Mouse (Mus musculus) common myeloid progenitor, adult 5-6 weeks (primary cell): ENCODE data around the gene Tmem216. TPM values are rescaled to one million over a fixed set of nuclear protein-coding genes. Genes with fewer than 3 reads are reported as not detected.
A peak's percentile ranks its signal among the peaks of the same experiment; 100 is the strongest.
"Not testable (repeated sequence)": the region's sequence is repeated elsewhere in the genome, so short reads cannot be mapped to it uniquely, and the experiment has no call there.

Experiments
- ATAC-seq: replicated peaks from 2 replicates; pipeline ENCODE4 v1.8.0; 2016; ENCODE audit warnings: low read depth, mild to moderate bottlenecking, moderate TSS enrichment, inconsistent platforms; ENCODE audit not compliant: poor library complexity, severe bottlenecking
- total RNA-seq: library from RNA; stranded (forward); fragments of 200-1000, 187-1606 nt; gene quantifications from 2 replicates; pipeline ENCODE4 v1.2.3, GENCODE M21; 2017

The Tmem216 gene
- total RNA-seq, 1 experiment from 2014 or later = 17.3 TPM

- ATAC-seq = peak; percentile 95
These were observed 20.9 kb upstream of the Tmem216 start, which contains the start of the genes Cyb561a3 and Tmem138 for GRCm38 (mm10) chr19:10576690-10577561. Cyb561a3 (plus strand) TSS chr19:10577172. Tmem138 (minus strand) TSS chr19:10577362.

DNA sequence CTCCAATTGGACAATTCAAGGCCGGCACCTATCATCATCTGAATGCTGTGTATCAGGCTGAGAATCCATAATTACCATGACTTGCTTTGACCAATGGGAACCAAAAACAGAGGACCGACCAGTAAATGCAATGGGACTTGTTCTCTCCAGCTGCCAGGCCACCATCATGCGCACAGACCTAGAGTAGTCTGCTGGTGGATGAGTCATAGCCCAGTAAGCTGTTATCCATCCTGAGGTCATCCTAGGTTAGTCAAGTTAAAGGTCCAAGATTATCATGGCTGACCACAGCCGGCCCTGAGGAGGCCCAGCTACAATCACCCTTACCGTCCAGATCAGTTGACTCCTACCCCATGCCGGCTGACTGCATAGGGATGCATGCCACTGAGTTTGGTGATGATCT, 13.6 kb upstream of the Tmem216 start:
- ATAC-seq = no peak

DNA sequence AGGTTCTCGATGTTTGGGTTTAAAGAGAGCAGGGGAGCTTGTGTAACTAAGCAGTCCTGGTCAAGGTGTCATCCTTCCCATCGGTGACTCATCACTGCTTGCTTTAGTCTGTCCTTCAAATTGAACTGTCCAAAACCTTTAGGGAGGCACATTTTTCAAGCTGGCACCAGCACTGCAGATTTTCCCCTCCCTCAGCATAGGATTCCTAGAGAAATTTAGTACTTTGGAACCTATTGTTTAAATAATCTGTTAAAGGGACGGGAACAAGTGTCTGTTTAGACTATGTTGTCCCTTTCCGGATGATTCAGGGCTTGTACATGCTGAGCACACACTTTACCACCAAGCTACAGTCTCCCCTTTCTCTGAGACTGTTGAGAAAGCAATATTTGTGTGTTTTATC, 9.2 kb upstream of the Tmem216 start:
- ATAC-seq = no peak

DNA sequence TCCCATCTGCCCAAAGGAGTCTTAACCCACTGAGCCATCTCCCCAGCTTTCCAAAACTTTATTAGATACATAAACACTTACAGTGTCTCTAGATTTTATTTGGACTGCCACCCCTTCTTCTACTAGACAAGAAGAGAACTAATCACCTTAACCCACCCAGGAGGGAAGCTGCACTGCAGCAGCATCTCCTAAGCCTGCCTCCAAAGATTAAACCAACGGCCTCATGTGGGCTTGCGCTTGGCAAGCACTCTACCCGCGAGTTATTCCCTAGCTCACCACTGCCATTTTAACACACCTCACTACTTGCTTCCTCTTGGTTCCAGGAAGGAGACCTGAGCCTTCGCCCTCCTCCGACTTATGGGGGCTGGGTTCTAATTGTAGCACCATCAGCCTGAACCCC, 8.2 kb upstream of the Tmem216 start:
- ATAC-seq = no peak

- ATAC-seq = no peak
These were observed 6.3 kb upstream of the Tmem216 start for GRCm38 (mm10) chr19:10562351-10562750.

DNA sequence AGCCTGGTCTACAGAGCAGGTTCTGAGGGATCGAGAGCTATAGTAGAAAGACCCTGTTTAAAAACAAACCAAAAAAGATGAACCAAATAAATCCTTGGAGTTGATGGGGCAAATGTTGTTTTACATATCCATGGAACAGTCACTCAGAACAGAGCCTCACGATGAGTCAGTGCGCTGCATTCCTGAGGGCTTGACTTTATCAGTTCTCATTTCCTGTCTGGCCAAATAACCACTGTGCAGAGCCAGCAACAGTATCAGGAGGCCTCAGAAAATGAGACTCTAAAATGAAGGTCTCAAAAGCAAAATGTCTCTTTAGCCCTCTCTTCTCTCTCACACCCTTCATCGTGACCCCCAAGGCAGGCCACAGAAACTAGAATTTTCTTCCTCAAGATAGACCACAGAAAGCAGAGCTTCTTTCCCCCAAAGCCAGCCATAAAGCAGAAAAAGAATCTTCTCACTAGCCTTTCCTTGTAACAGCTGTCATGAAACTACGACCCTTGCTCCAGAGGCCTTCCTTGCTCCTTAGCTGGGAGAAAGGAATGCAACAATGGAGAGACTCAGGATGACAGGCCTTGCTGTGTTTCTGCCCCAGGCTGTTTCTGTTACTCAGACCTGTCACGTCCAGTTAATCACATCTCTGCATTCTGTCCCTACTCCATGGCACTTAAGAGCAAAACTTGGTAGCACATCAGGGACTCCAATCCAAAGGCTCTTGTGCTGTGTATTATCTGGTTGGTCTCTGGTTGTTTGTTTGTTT, 5.7 kb upstream of the Tmem216 start:
- peak; percentile 82 for ATAC-seq

DNA sequence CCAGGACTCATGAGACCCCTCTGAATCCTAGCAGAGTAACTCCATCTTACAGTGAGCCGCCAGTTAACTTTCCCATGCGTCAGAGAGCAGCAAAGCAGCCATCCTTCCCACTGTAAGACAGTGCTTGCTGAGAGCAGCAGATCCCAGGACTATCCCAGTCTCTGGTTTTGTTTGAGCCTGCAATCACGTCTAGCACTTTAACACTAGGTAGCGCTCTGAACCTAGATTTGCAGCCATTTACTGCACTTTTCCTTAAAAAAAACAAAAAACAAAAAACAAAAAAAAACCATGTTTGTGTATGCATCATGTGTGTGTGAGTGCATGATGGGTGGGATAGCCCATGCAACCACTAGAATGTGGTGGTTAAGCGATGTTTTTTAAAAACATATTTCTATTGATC, 4.1 kb upstream of the Tmem216 start:
- ATAC-seq = no peak

DNA sequence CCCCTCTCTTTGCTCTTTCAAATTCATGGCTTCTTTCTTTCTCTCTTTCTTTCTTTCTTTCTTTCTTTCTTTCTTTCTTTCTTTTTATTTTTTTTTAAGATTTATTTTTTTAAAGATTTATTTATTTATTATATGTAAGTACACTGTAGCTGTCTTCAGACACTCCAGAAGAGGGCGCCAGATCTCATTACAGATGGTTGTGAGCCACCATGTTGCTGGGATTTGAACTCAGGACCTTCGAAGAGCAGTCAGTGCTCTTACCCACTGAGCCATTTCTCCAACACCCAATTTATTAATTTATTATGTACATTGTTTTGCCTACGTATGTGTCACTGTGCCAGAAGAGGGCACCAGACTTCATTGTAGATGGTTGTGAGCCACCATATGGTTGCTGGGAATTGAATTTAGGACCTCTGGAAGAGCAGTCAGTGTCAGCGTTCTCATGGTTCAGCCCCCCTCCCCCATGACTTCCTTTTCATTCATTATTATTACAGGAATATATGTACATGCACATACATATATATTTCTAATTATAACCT, 1.9 kb upstream of the Tmem216 start:
- ATAC-seq = not testable (repeated sequence)

DNA sequence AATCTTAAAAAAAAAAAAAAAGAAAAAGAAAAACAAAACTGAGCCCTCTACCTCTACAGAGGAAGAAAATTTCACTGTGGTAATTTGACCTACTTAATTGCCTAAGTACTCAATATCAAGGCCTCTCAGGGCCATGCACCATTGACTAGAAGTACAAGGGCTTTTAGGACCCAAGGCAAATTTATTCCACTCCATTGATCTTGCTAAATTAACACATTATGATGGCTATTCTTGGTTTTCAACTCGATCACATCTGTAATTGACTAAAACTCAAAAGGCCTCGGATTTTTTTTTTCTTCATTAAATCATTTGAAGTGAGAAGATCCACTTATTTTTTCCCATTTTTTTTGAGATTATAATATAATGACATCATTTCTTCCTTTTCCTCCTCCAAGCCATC, 1.4 kb upstream of the Tmem216 start:
- ATAC-seq = no peak

DNA sequence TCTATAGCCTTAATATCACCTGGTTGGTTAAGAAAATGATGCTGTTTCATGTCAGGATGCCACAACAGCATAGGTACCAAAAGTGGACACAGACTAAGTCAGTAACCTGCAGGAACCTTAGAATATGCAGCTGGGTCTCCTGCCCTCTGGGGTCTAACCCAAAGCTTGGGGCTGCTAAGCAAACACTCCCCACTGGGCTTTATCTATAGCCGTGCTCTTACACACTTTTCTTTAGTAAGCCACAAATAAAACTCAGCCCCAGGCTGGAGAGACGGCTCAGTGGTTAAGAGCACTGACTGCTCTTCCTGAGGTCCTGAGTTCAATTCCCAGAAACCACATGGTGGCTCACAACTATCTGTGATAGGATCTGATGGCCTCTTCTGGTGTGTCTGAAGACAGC, 963 bp upstream of the Tmem216 start:
- ATAC-seq = no peak

DNA sequence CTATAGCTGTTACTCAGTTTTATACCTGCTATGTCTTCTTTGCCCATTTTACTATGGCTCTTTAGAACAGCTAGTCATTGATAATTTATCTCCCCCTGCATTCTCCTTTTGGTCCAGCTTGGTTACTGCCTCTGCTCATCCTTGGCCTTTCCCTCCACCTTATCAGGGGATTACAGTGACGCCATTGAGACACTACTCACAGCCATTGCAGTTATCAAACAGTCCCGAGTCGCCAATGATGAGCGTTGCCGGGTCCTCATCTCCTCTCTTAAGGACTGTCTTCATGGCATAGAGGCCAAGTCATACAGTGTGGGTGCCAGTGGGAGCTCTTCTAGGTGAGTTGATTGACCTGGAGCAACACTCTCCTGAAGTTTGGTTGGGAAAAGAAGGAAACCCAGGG, 16.6 kb downstream of the Tmem216 start:
- ATAC-seq = no peak

- ATAC-seq = no peak
These were observed 26.0 kb downstream of the Tmem216 start for GRCm38 (mm10) chr19:10530082-10530481.

- 0 out of 2 replicates have a peak, but pooled peaks have one; percentile 46 for ATAC-seq
These were observed 30.1 kb downstream of the Tmem216 start, which contains the start of gene Sdhaf2 for GRCm38 (mm10) chr19:10525910-10526309. Sdhaf2 (minus strand) TSS chr19:10526142.

GRCm38 (mm10) chr19:10525106-10525901, 30.7 kb downstream of the Tmem216 start, which contains the start of gene Cpsf7:
Cpsf7 (plus strand) TSS chr19:10525266.
- peak; percentile 88 for ATAC-seq

- ATAC-seq = no peak
These were observed 31.3 kb downstream of the Tmem216 start for GRCm38 (mm10) chr19:10524784-10525105.

- no peak for ATAC-seq
These were observed 32.5 kb downstream of the Tmem216 start for GRCm38 (mm10) chr19:10523483-10524080.

- no peak for ATAC-seq
These were observed 34.1 kb downstream of the Tmem216 start for GRCm38 (mm10) chr19:10521926-10522325.

DNA sequence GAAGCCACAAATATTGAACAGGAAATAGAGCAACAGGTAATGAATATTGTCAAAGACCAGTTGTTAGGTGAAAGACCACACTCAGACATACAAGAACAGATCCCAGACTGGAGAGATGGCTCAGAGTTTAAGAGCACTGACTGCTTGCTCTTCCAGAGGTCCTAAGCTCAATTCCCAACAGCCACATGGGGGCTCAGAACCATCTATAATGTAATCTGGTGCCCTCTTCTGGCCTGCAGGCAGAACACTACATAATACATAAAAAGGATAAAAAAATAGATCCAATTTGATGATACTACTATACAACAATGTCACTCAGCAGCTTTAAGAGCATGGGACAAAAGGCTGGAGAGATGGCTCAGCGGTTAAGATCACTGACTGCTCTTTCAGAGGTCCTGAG, 35.7 kb downstream of the Tmem216 start:
- ATAC-seq = peak; percentile 33; the same call in 1 of the 2 replicates

- ATAC-seq = no peak
These were observed 45.2 kb downstream of the Tmem216 start for GRCm38 (mm10) chr19:10510759-10511330.
